Mouse (Mus musculus): ENCODE measurements around the gene Ltb. TPM values are rescaled to one million over a fixed set of nuclear protein-coding genes. Genes with fewer than 3 reads are reported as not detected.

Gene Ltb
- polyA plus RNA-seq, 1 experiment from 2014 or later = 0.16 TPM

DNA sequence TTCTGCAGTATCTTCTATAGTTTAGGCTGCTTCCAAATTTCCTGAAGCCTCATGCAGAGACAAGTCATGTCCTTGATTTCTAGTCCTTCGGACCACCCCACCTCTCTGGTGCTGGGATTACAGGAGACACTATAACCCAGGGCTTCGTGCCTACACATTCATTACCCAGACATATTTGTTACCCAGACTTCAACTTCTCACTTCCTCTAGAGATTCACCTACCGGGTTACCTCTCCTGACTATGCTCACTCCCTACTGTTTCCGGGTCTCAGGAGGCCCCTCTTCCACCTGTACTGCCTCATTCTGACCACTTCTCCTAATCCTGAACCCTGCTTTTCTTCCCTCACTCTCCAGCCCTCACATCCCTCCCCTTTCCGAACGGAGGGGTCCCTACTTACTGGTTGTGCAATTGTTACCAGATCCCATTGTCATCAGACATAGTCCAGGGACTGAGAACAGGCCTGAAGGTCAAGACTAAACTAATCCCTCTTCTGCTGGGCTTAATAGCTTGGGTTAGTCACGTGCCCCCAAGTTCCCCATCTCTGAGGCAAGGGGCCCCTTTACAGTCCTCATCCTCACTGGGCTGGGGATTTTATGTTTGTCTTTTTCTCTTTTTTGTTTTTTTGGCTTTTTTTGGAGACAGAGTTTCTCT is 6.2 kb upstream of the Ltb start, which contains the start of gene Lst1:
Gene Lst1 (minus strand): TSS at position 481 of the 652 bp plus-strand sequence.
- peaks cover 27% of the 10 kb centered on the region for H3K4me1 ChIP-seq
- DNase-seq (ENCODE audit: extremely low spot score, low spot score) = no peak
- no peaks in the 10 kb centered on the region for H3K27me3 ChIP-seq (ENCODE audit: poor library complexity, severe bottlenecking)
- H3K9me3 ChIP-seq = no peaks in the 10 kb centered on the region
- H3K4me3 ChIP-seq = no peak within 1 kb of the TSS
- 0 out of 2 replicates have a peak within 1 kb of the TSS, but pooled peaks have one; percentile 53 for H3K27ac ChIP-seq
- WGBS = 80% methylated on average over 7 of the region's 7 CpGs
- H3K36me3 ChIP-seq (replicated peaks) = no peaks in the 10 kb centered on the region

DNA sequence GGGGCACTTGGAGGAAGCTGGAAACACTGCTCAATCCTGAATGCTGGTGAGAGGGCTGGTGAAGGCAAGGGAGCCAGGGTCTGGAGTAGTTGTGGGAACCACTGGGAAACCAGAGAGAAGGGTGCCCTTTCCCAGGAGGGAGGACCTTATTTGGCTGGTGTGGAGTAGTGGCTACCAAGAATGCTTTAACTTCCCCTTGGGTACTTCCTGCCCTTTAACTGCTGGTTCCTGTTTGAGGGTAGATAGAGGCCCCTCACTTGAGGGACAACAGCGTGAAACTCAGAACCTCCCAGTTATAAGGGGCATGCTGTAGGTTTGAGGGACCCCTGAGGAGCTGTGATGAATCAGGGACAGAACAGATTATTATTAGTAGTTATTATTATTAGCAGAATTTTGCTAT is 5.1 kb upstream of the Ltb start:
- DNase-seq (ENCODE audit: extremely low spot score, low spot score) = no peak
- H3K36me3 ChIP-seq (replicated peaks) = no peaks in the 10 kb centered on the region
- H3K27ac ChIP-seq = 0 out of 2 replicates have a peak overlapping the region, but pooled peaks have one; percentile 15
- H3K9me3 ChIP-seq = no peaks in the 10 kb centered on the region
- no peak overlapping the region for H3K4me3 ChIP-seq
- WGBS = 65% methylated on average over 1 of the region's 1 CpGs
- H3K27me3 ChIP-seq (ENCODE audit: poor library complexity, severe bottlenecking) = peaks cover 10% of the 10 kb centered on the region
- H3K4me1 ChIP-seq = peaks cover 30% of the 10 kb centered on the region

DNA sequence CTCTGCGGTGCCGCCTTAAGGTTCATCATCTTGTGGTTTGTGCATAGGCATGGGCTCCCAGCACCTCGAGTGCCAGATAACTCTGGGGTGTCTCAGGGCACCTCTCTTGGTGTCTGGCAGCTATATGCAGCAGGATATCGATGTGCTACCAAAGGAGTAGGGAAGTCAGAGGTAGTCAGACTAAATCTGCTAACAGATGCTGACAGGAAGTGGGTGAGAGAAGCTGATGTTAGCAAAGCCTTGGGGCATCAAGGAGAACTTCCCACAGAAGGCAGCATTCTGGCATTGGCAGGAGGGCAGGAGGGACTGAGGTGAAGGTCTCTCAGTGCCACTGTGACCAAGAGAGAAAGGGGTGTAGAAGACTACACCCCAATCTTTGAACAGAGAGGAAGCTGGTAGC is 4.1 kb upstream of the Ltb start:
- 76% methylated on average over 4 of the region's 4 CpGs for WGBS
- Histone ChIP-seq H3K36me3 (replicated peaks) (no peaks in the 10 kb centered on the region), H3K9me3 (no peaks in the 10 kb centered on the region), H3K4me3 (no peak overlapping the region), H3K4me1 (peaks cover 34% of the 10 kb centered on the region), H3K27ac (no peak overlapping the region), H3K27me3 (ENCODE audit: poor library complexity, severe bottlenecking) (peaks cover 19% of the 10 kb centered on the region)
- DNase-seq (ENCODE audit: extremely low spot score, low spot score) = no peak

DNA sequence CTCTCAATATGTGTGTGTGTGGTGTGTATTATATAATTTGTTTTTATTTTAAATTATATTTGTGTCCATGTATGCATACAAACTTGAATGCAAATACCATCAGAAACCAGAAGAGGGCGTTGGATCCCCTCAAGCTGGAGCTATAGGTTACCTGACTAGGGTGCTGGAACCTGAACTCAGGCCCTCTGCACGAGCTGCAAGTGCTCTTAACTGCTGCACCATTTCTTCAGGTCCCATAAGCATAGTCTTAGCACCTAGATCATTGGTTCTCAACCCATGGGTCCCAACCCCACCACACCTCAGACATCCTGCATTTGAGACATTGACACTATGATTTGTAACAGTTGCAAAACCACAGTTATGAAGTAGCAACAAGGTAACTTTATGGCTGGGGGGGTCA is 2.5 kb upstream of the Ltb start:
- H3K36me3 ChIP-seq (replicated peaks) = no peaks in the 10 kb centered on the region
- DNase-seq (ENCODE audit: extremely low spot score, low spot score) = no peak
- WGBS = 67% methylated on average over 2 of the region's 2 CpGs
- H3K4me1 ChIP-seq = peaks cover 31% of the 10 kb centered on the region
- no peak overlapping the region for H3K4me3 ChIP-seq
- H3K9me3 ChIP-seq = no peaks in the 10 kb centered on the region
- no peak overlapping the region for H3K27ac ChIP-seq
- peaks cover 35% of the 10 kb centered on the region for H3K27me3 ChIP-seq (ENCODE audit: poor library complexity, severe bottlenecking)

DNA sequence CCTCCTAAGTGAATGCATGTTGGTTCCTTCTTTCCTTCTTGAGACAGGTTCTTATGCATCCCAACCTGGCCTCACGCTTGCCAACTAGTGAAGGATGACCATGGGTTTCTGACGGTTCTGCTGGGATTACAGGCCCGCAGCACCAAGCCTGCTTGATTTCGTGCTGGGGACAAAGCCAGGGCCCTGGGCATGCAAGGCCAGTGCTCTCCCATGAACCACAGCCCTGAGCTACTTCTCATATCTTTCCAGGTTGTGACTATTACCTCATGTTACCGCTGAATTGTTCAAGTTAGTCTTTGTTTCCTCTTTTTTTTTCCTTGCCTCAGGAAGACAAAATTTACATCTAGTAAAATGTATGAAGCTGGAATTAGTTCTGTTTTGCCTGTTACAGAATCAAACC is 1.3 kb upstream of the Ltb start:
- 89% methylated on average over 5 of the region's 5 CpGs for WGBS
- H3K4me1 ChIP-seq = peaks cover 29% of the 10 kb centered on the region
- no peak overlapping the region for H3K4me3 ChIP-seq
- H3K9me3 ChIP-seq = no peaks in the 10 kb centered on the region
- no peak overlapping the region for H3K27ac ChIP-seq
- no peak for DNase-seq (ENCODE audit: extremely low spot score, low spot score)
- no peaks in the 10 kb centered on the region for H3K36me3 ChIP-seq (replicated peaks)
- peaks cover 47% of the 10 kb centered on the region for H3K27me3 ChIP-seq (ENCODE audit: poor library complexity, severe bottlenecking)

DNA sequence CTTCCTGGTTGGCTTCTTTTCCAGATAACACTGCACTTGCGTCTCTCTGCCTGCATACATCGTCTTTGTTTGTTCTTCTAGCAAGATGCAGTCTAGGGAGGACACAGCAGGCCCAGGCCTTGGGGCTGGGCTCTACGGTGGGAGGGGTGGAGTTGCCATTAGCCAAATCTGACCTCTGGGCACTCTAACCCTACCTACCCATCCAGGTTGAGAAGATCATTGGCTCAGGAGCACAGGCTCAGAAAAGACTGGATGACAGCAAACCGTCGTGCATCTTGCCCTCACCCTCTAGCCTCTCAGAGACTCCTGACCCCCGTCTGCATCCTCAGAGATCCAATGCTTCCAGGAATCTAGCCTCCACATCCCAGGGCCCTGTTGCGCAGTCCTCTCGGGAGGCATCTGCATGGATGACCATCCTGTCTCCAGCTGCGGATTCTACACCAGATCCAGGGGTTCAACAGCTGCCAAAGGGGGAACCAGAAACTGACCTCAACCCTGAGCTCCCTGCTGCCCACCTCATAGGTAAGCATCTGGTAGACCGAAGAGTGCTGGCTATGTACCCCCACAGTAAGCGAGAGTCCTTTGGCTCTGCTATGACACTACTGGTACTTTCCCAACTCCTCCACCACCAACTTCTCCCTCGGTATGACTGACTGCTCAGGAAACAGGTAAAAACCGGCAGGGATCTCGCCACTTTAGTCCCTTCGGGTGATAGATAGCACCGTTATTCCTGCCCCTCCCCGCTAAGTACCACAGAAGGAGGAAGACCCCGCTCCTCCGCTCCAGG is 798 bp downstream of the Ltb start:
- Histone ChIP-seq H3K4me3 (peak overlapping the region; percentile 57), H3K4me1 (peaks cover 32% of the 10 kb centered on the region), H3K36me3 (replicated peaks) (no peaks in the 10 kb centered on the region), H3K9me3 (no peaks in the 10 kb centered on the region), H3K27me3 (ENCODE audit: poor library complexity, severe bottlenecking) (peaks cover 63% of the 10 kb centered on the region), H3K27ac (peak overlapping the region; percentile 70)
- no peak for DNase-seq (ENCODE audit: extremely low spot score, low spot score)
- WGBS = 49% methylated on average over 19 of the region's 19 CpGs

DNA sequence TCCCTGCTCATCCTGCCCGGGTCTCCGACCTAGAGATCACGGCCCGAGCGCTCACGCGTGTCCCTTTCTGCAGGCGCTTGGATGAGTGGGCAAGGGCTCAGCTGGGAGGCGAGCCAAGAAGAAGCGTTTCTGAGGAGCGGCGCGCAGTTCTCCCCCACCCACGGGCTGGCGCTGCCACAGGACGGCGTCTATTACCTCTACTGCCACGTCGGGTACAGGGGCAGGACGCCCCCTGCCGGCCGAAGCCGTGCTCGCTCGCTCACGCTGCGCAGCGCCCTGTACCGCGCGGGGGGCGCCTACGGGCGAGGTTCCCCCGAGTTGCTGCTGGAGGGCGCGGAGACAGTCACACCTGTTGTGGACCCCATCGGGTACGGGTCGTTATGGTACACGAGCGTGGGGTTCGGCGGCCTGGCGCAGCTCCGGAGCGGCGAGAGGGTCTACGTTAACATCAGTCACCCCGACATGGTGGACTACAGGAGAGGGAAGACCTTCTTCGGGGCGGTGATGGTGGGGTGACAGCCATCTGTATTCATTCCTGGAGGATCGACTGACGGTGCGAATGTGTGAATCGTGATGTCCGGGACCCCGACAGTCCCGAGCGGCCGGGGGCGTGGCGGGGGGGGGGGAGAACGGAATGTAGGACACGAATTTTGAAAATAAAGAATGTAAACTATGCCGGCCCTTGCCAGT is 1.5 kb downstream of the Ltb start:
- Histone ChIP-seq H3K27me3 (ENCODE audit: poor library complexity, severe bottlenecking) (peaks cover 70% of the 10 kb centered on the region), H3K36me3 (replicated peaks) (no peaks in the 10 kb centered on the region), H3K9me3 (no peaks in the 10 kb centered on the region), H3K27ac (peak overlapping the region; percentile 70), H3K4me3 (peak overlapping the region; percentile 57), H3K4me1 (peaks cover 32% of the 10 kb centered on the region)
- WGBS = 2% methylated on average over 66 of the region's 66 CpGs
- DNase-seq (ENCODE audit: extremely low spot score, low spot score) = peak; percentile 75

DNA sequence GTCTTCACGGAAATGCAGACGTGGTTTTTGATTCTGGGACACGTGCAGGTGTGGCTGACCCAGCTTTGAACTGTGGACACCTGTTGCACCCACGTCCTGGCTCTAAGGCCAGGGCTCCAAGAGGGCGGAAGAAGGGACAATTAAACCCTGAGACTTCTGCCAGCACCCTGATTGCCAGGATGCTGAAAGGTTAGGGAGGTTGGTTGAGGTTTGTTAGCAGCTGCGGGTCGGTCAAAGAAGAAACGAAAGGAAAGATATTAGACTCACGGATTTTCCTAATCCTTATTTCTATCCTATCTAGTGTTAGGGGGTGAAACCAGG is 2.0 kb downstream of the Ltb start:
- DNase-seq (ENCODE audit: extremely low spot score, low spot score) = no peak
- Histone ChIP-seq H3K36me3 (replicated peaks) (no peaks in the 10 kb centered on the region), H3K4me1 (peaks cover 32% of the 10 kb centered on the region), H3K27ac (no peak overlapping the region), H3K4me3 (peak overlapping the region; percentile 57), H3K27me3 (ENCODE audit: poor library complexity, severe bottlenecking) (peaks cover 75% of the 10 kb centered on the region), H3K9me3 (no peaks in the 10 kb centered on the region)
- 36% methylated on average over 9 of the region's 9 CpGs for WGBS

DNA sequence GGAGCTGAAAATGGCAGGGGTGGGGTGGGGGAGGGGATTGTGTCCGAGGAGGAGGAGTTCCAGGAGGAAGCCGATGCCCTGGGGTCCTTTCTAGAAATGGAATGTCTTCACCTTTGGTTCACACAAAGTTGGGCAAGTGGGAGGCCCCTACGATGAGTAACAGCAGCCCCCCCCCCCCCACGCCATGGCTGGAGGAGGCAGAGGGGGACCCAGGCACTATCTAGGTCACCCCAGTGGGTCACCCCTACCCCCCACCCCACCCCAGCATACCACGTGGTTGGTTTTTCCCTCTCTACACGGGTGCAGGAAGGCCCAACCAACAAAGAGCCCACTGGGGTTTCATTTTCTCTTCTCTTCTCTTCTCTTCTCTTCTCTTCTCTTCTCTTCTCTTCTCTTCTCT is 2.9 kb downstream of the Ltb start:
- peaks cover 32% of the 10 kb centered on the region for H3K4me1 ChIP-seq
- no peak for DNase-seq (ENCODE audit: extremely low spot score, low spot score)
- H3K9me3 ChIP-seq = no peaks in the 10 kb centered on the region
- no peaks in the 10 kb centered on the region for H3K36me3 ChIP-seq (replicated peaks)
- no peak overlapping the region for H3K27ac ChIP-seq
- WGBS = 54% methylated on average over 6 of the region's 6 CpGs
- H3K4me3 ChIP-seq = no peak overlapping the region
- peaks cover 83% of the 10 kb centered on the region for H3K27me3 ChIP-seq (ENCODE audit: poor library complexity, severe bottlenecking)

DNA sequence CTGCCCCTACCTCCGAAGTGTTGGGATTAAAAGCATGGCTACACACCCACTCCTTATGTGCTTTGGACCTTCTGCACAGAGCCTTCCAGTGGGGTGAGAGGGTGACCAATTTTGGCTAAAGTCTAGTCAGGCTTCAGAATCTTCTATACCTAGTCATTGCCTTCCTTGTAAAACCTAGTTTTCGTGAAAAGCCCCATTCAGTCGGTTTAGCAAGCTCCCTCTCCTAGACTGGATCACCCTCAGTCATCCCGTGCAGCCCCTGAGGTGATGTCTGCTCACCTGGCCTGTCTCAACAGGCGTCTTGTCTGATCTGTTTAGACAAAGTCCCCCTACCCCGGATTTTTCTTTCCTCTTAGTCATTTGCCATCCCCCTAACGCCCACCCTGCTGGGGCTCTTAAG is 3.8 kb downstream of the Ltb start:
- H3K36me3 ChIP-seq (replicated peaks) = no peaks in the 10 kb centered on the region
- no peak overlapping the region for H3K27ac ChIP-seq
- no peak for DNase-seq (ENCODE audit: extremely low spot score, low spot score)
- no peak overlapping the region for H3K4me3 ChIP-seq
- peaks cover 92% of the 10 kb centered on the region for H3K27me3 ChIP-seq (ENCODE audit: poor library complexity, severe bottlenecking)
- WGBS = 55% methylated on average over 7 of the region's 7 CpGs
- peaks cover 32% of the 10 kb centered on the region for H3K4me1 ChIP-seq
- H3K9me3 ChIP-seq = no peaks in the 10 kb centered on the region

DNA sequence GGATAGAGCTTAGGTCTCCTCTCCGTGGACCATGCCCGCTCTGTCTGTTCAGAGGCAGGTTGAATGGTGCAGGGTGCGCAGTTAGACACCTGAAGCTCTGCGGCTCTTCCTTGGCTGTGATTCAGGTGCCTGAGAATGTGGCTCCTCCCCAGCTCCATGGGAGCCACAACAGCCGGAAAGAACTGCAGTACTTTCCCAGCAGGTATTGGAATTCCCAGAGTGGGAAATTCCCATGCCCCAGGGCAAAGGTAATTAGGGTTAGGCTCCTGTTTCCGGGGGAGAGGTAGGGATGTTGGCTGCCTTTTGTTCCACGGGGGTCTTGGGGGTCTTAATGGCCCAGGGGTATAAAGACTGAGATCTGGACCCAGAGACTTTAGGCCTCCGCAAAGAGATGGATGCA is 4.7 kb downstream of the Ltb start:
- H3K9me3 ChIP-seq = no peaks in the 10 kb centered on the region
- no peaks in the 10 kb centered on the region for H3K36me3 ChIP-seq (replicated peaks)
- no peak for DNase-seq (ENCODE audit: extremely low spot score, low spot score)
- no peak overlapping the region for H3K4me3 ChIP-seq
- H3K27me3 ChIP-seq (ENCODE audit: poor library complexity, severe bottlenecking) = peaks cover 94% of the 10 kb centered on the region
- WGBS = 25% methylated on average over 8 of the region's 8 CpGs
- H3K4me1 ChIP-seq = peaks cover 31% of the 10 kb centered on the region
- H3K27ac ChIP-seq = no peak overlapping the region

DNA sequence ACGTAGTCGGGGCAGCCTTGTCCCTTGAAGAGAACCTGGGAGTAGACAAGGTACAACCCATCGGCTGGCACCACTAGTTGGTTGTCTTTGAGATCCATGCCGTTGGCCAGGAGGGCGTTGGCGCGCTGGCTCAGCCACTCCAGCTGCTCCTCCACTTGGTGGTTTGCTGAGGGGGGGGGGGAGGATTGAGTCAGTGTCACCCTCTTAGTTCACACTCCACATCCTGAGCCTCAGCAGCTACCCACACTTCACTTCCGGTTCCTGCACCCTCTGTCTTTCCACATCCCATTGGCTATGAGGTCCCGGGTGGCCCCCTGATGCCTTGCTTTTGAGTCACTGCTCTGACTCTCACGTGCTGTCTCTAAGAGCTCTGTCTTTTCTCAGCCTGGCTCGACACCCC is 6.2 kb downstream of the Ltb start:
- DNase-seq (ENCODE audit: extremely low spot score, low spot score) = no peak
- Histone ChIP-seq H3K27ac (no peak overlapping the region), H3K27me3 (ENCODE audit: poor library complexity, severe bottlenecking) (peaks cover 94% of the 10 kb centered on the region), H3K4me1 (peaks cover 32% of the 10 kb centered on the region), H3K9me3 (no peaks in the 10 kb centered on the region), H3K4me3 (no peak overlapping the region), H3K36me3 (replicated peaks) (no peaks in the 10 kb centered on the region)
- WGBS = 94% methylated on average over 11 of the region's 11 CpGs

DNA sequence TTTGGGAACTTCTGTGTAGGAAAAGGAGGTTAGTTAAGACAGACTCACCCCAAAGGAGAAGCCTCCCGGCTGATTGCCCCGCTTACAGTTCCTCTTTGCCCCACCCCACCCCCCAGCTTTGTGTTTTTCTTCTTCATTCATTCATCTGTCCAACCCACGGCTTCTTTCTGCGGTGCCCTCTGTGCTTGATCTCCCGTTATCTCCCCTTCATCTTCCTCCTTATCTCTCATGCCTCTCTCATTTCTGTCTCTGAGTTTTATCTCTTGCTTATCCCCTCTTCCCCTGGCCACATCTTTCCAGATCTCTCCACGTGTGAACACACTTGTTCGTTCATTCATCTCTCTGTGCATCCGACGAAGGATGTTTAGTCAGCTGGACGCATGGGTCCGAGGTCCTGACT is 6.9 kb downstream of the Ltb start:
- Histone ChIP-seq H3K9me3 (no peaks in the 10 kb centered on the region), H3K36me3 (replicated peaks) (no peaks in the 10 kb centered on the region), H3K4me3 (no peak overlapping the region), H3K27me3 (ENCODE audit: poor library complexity, severe bottlenecking) (peaks cover 89% of the 10 kb centered on the region), H3K4me1 (peaks cover 24% of the 10 kb centered on the region), H3K27ac (no peak overlapping the region)
- WGBS = 85% methylated on average over 11 of the region's 11 CpGs
- DNase-seq (ENCODE audit: extremely low spot score, low spot score) = no peak

Measured in forebrain, embryonic 10.5 days (tissue).